Mouse (Mus musculus): ENCODE data around the gene Gm38393. TPM values are rescaled to one million over a fixed set of nuclear protein-coding genes. Genes with fewer than 3 reads are reported as not detected.
A peak's percentile ranks its signal among the peaks of the same experiment; 100 is the strongest.

Gm38393 gene
- 0.22 and 0.34 TPM in 2 replicates for polyA plus RNA-seq (2012; rRNA removed)

DNA sequence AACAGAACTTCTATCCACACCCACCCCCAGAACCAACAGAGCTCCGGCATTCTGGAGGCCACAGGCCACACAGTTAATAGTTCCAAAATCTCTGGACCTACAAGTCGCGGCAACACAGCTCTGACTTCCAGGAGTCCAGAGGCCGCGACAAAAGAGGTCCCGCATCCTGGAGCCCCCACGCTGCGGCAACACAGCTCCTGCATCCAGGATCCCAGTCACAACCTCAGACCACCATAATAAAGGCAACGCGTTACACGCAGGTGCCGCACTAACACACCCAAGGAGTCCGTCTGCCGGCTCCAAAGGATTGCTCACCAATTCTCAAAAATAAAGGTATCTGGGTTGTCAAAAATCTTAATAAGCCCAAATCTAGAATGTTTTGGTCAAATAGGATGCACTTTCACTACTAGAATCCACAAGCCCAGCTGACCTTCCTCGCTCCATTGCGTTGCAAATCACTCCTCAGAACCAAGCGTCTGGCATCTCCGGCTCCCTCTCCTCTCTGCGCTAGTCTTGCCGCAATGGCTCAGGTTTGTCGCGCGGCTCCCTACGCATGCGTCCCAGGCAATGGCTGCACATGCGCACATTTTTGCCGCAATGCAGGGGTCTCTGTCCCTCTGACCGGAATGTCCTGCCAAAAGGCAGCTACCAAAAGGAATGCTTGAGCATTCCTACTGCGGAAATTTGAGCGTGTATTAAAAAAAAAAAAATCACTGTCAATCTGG lies at the start of gene Gm38393, which contains the start of gene Snurf:
Gene Gm38393, minus strand, starts transcription at position 459 of the 725 bp plus-strand sequence.
Gene Snurf, minus strand, starts transcription at position 444 of the 725 bp plus-strand sequence.
- peak; percentile 25; the same call in 1 of the 2 replicates for TF ChIP-seq POLR2A (IDR thresholded peaks at IDR 0.05; ENCODE audit: borderline replicate concordance, extremely low read depth, low read depth, low read length)
- TF ChIP-seq CTCF (IDR thresholded peaks at IDR 0.05; ENCODE audit: insufficient read depth, low read length) = no peak
- no peaks in the 10 kb centered on the region for H3K4me1 ChIP-seq (ENCODE audit: control insufficient read depth, insufficient read depth, low read length)
- peak within 1 kb of the TSS; percentile 48 for H3K4me3 ChIP-seq (replicated peaks; ENCODE audit: extremely low read depth, low read depth, low read length)
- 56% methylated on average over 30 of the region's 30 CpGs for WGBS
- peak; percentile 20 for DNase-seq

DNA sequence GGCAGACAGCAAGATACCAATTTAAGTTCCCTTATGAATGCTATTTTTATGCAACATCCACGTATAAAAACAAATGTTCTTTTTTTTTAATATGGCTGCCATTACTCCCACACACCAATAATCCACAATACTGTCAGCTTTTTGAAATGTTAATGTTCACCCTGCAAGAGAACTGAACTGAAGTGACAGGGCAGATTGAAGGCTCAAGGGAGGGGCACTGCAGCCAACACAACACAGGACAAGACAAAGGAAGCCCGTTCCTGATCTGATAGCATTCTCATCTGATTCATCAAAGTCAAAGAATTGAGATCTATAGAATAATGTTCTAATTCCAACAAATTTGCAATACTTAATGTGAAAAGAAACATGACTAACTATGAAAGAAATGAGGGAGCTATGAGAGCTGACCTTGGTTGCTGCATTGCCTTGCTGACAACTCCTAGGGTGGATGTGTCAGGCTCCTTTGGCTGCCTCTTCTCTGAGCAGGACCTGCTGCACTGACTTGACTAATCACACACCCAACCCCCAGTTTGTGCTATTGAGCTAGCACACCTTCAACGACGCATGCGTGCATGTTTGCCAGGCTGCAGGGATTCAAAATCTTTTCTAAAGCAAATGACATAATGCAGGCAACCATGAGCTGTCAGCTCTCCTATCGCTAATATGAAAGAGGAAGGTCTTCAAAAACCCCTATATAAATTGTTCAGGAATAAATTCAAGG lies 42.8 kb upstream of the Gm38393 start:
- TF ChIP-seq POLR2A (IDR thresholded peaks at IDR 0.05; ENCODE audit: borderline replicate concordance, extremely low read depth, low read depth, low read length) (no peak), CTCF (IDR thresholded peaks at IDR 0.05; ENCODE audit: insufficient read depth, low read length) (no peak)
- Histone ChIP-seq H3K4me3 (replicated peaks; ENCODE audit: extremely low read depth, low read depth, low read length) (no peak overlapping the region), H3K4me1 (ENCODE audit: control insufficient read depth, insufficient read depth, low read length) (no peaks in the 10 kb centered on the region)
- no peak for DNase-seq
- WGBS = 74% methylated on average over 6 of the region's 6 CpGs

DNA sequence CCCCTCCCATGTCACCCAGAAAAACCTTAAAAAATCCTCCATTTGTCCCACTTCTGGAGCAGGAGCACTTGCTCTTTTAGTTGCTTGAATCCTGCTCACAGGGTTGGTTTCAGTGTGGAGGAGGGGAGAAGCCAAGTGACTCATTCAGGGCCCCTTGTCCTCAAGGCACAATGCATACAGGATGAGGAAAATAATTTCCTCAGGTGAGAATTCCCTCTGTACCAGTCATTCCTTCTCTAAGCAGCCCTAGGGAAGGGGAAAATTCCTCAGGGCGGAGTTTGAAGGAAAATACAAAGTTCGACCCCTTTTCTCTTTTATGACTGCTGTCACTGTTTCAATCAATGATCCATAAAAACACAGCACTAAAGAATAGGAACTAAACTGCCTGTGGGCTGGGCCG lies 8.3 kb upstream of the Gm38393 start:
- WGBS = 67% methylated on average over 3 of the region's 3 CpGs
- TF ChIP-seq CTCF (IDR thresholded peaks at IDR 0.05; ENCODE audit: insufficient read depth, low read length) (no peak), POLR2A (IDR thresholded peaks at IDR 0.05; ENCODE audit: borderline replicate concordance, extremely low read depth, low read depth, low read length) (no peak)
- Histone ChIP-seq H3K4me1 (ENCODE audit: control insufficient read depth, insufficient read depth, low read length) (no peaks in the 10 kb centered on the region), H3K4me3 (replicated peaks; ENCODE audit: extremely low read depth, low read depth, low read length) (no peak overlapping the region)
- DNase-seq = no peak

DNA sequence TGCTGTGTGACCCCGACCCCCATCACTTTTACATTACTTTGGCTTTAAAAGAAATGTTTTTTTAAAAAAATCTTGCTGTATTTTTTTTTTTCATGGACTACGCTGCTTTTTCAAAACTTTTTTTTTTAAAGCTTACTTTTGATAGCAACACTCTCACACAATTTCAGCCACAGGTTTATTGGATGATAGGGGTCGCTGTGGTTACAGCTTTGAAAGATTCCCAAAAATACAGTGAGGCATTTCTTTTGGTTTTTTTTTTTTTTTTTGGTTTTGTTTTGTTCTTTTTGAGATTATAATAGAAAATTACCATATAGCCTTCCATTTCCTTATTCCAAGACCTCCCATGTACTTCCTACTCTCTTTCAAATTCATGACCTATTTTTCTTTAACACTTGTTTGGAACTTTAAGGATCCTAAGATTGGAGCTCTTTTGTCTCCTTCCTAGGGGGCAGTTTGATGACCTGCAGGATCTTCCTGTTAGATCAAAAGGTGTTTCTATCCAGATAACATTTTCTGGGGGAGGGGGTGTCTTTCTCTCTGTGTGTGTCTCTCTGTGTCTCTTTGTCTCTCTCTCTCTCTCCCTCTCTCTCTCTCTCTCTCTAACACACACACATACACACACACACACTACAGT lies 3.0 kb upstream of the Gm38393 start:
- Histone ChIP-seq H3K4me1 (ENCODE audit: control insufficient read depth, insufficient read depth, low read length) (no peaks in the 10 kb centered on the region), H3K4me3 (replicated peaks; ENCODE audit: extremely low read depth, low read depth, low read length) (no peak overlapping the region)
- WGBS = 35% methylated on average over 3 of the region's 3 CpGs
- no peak for DNase-seq
- TF ChIP-seq POLR2A (IDR thresholded peaks at IDR 0.05; ENCODE audit: borderline replicate concordance, extremely low read depth, low read depth, low read length) = no peak
- no peak for TF ChIP-seq CTCF (IDR thresholded peaks at IDR 0.05; ENCODE audit: insufficient read depth, low read length)

DNA sequence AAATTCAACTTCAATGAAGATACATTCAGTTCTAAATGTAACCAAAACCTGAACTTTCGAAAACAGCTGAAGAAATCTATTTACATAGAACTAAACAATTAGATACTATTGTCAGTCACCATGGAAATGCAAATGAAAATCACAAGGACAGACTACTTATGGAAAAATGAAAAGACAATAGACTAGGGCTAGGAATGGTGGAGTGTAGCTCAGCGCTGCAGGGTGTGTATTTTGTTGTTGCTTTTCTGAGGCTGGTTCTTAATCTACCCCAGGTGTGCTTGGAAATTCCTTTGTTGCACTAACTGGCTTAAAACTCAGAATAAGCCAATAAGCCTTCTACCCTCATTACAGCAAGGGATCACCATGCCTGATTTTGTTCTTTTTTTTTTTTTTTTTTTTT lies 1.4 kb upstream of the Gm38393 start:
- TF ChIP-seq CTCF (IDR thresholded peaks at IDR 0.05; ENCODE audit: insufficient read depth, low read length) (no peak), POLR2A (IDR thresholded peaks at IDR 0.05; ENCODE audit: borderline replicate concordance, extremely low read depth, low read depth, low read length) (no peak)
- H3K4me1 ChIP-seq (ENCODE audit: control insufficient read depth, insufficient read depth, low read length) = no peaks in the 10 kb centered on the region
- WGBS = 57% methylated on average over 2 of the region's 2 CpGs
- no peak for DNase-seq
- H3K4me3 ChIP-seq (replicated peaks; ENCODE audit: extremely low read depth, low read depth, low read length) = no peak overlapping the region

DNA sequence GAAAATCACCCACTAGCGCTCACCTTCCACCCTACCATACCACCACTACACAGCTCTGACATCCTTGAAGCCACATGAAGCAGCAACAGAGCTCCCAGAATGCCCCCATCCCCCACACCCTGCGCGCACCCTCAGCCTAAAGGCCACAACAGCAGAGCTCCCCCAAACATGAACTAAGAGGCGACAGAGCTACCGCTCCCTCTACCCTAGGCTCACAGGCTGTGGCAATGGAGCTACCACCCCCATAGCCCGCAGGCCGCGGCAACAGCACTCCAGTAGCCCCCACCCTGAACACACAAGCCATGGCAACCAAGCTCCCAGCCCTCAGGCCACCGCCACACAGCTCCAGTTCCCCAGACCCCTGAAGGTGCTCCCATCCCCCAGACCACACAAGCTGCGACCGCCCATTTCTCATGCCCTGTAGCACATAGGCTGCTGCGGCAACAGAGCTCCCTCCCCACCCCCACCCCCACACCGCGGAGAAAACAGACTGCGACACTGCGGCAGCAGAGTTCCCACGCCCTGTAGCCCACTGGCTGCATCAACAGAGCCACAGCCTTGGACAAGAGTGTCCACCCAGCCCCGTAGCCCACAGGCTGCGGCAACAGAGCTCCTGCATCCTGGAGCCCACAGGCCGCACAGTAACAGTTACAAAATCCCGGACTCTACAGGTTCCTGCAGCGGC lies 801 bp downstream of the Gm38393 start:
- TF ChIP-seq CTCF (IDR thresholded peaks at IDR 0.05; ENCODE audit: insufficient read depth, low read length) = no peak
- no peak for TF ChIP-seq POLR2A (IDR thresholded peaks at IDR 0.05; ENCODE audit: borderline replicate concordance, extremely low read depth, low read depth, low read length)
- peak overlapping the region; percentile 48 for H3K4me3 ChIP-seq (replicated peaks; ENCODE audit: extremely low read depth, low read depth, low read length)
- peak; percentile 7 for DNase-seq
- no peaks in the 10 kb centered on the region for H3K4me1 ChIP-seq (ENCODE audit: control insufficient read depth, insufficient read depth, low read length)
- WGBS = 52% methylated on average over 22 of the region's 22 CpGs

DNA sequence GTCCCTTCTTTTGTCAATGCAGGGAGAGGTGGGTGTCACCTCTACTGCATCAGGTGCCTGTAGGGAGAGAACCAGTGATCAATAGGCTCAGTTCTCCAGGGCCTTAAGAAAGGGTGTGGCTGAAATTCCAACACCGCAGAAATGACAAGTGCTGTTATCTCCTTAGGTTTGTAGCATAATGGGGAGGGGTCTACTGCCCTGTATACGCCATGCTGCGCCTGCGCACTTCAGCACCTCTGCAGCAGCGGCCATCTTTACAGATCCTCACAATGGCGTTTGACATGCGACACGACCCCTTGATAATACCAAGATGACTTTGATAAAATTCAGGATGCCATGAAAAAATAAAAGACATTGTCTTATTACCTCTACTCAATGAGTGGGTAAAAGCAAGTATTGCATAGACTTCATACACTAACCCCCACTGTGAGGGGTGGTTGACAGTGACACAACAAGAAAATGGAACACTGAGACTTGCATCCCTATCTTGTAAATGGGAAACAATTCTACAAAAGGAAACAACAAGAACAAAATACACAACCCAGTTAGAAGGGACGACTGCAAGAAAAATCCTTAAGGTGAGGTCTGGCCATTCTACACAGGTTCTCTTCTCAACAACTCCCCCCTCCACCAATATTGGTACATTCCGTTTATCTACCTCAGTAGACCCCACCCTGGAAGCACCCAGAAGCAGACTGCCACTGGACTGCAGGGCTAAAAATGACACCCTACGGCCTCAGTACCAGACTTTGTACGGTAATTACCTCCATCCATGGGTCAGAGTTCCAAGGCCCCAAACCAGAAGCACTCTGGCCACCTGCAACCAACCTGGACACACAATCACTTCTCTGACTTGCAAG lies 1.6 kb downstream of the Gm38393 start:
- no peak for DNase-seq
- Histone ChIP-seq H3K4me3 (replicated peaks; ENCODE audit: extremely low read depth, low read depth, low read length) (no peak overlapping the region), H3K4me1 (ENCODE audit: control insufficient read depth, insufficient read depth, low read length) (no peaks in the 10 kb centered on the region)

DNA sequence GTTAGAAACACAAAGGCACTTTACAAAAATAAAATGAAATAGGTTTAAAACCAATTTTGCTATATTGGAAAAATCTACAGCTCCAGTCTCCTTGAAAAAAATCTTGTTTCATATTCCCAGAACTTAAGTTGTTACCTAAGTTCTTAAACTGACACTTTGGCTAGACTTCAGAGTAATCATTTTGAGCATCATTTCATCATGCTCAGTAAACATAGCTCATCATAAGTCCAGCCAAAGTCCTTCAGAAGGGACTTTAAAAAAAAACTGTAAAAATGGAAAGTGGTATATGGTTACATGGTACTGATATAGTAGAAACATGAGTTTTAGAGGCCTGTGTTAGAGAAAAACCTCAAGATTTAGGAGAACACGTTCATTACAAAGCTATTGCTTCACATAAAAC lies 26.2 kb downstream of the Gm38393 start:
- H3K4me1 ChIP-seq (ENCODE audit: control insufficient read depth, insufficient read depth, low read length) = no peaks in the 10 kb centered on the region
- TF ChIP-seq POLR2A (IDR thresholded peaks at IDR 0.05; ENCODE audit: borderline replicate concordance, extremely low read depth, low read depth, low read length) (no peak), CTCF (IDR thresholded peaks at IDR 0.05; ENCODE audit: insufficient read depth, low read length) (no peak)
- WGBS = 53% methylated on average over 1 of the region's 1 CpGs
- DNase-seq = no peak
- no peak overlapping the region for H3K4me3 ChIP-seq (replicated peaks; ENCODE audit: extremely low read depth, low read depth, low read length)

More for the DNA sequence above, 1.6 kb downstream of the Gm38393 start:
- 71% methylated on average over 12 of the region's 12 CpGs for WGBS
- no peak for TF ChIP-seq CTCF (IDR thresholded peaks at IDR 0.05; ENCODE audit: insufficient read depth, low read length)
- TF ChIP-seq POLR2A (IDR thresholded peaks at IDR 0.05; ENCODE audit: borderline replicate concordance, extremely low read depth, low read depth, low read length) = no peak

Other genes with a start within 250 kb of the Gm38393 start
- gene Snurf, start within 50 bp of the Gm38393 start, polyA plus RNA-seq (2012; rRNA removed) = not detected in 2 replicates
- gene Snrpn, start 135.2 kb upstream of the Gm38393 start, polyA plus RNA-seq (2012; rRNA removed) = 14.0 and 16.5 TPM in 2 replicates